Mouse (Mus musculus): ENCODE results near the gene 6820408C15Rik. TPM values are rescaled to one million over a fixed set of nuclear protein-coding genes. Genes with fewer than 3 reads are reported as not detected.

Gene 6820408C15Rik
- polyA plus RNA-seq (2014; fragmentation: Nextera tagmentation; extraction: Ambion mirVana), result 0.53 and 1.3 TPM in 2 replicates

- no peak for TF ChIP-seq CTCF (IDR thresholded peaks at IDR 0.05; ENCODE audit: low read depth)
- 17% methylated on average over 4 of the region's 4 CpGs for WGBS
- ATAC-seq (ENCODE audit: insufficient read depth), result no peak
Measured at GRCm38 (mm10) chr2:152415287-152415686, at the start of gene 6820408C15Rik. Gene 6820408C15Rik (plus strand): TSS chr2:152415587.

GRCm38 (mm10) chr2:152367917-152368316 lies 47.5 kb upstream of the 6820408C15Rik start:
- Histone ChIP-seq H3K27ac (ENCODE audit: low read depth) (no peak overlapping the region), H3K9ac (no peak overlapping the region), H3K4me3 (ENCODE audit: low read depth, low read length) (no peak overlapping the region), H3K9me3 (ENCODE audit: low read depth, low read length) (no peaks in the 10 kb centered on the region), H3K36me3 (ENCODE audit: insufficient read depth) (no peaks in the 10 kb centered on the region), H3K4me1 (ENCODE audit: insufficient read depth) (0 out of 2 replicates have a peak, but pooled peaks cover 4% of the 10 kb centered on the region), H3K27me3 (ENCODE audit: insufficient read depth, low read length) (no peaks in the 10 kb centered on the region), H3K4me2 (no peak overlapping the region)
- 63% methylated on average over 5 of the region's 5 CpGs for WGBS
- no peak for DNase-seq
- no peak for TF ChIP-seq CTCF (IDR thresholded peaks at IDR 0.05; ENCODE audit: low read depth)
- no peak for ATAC-seq (ENCODE audit: insufficient read depth)

More at GRCm38 (mm10) chr2:152415287-152415686, at the start of gene 6820408C15Rik:
- peak within 1 kb of the TSS; percentile 96 for H3K4me3 ChIP-seq (ENCODE audit: low read depth, low read length)
- peak within 1 kb of the TSS; percentile 99 for H3K27ac ChIP-seq (ENCODE audit: low read depth)
- peaks cover 5% of the 10 kb centered on the region; the same call in 1 of the 2 replicates for H3K9me3 ChIP-seq (ENCODE audit: low read depth, low read length)
- H3K4me2 ChIP-seq, result peak within 1 kb of the TSS; percentile 96
- H3K9ac ChIP-seq, result peak within 1 kb of the TSS; percentile 99
- no peak for DNase-seq
- peaks cover 10% of the 10 kb centered on the region for H3K4me1 ChIP-seq (ENCODE audit: insufficient read depth)
- H3K36me3 ChIP-seq (ENCODE audit: insufficient read depth), result 0 out of 2 replicates have a peak, but pooled peaks cover 4% of the 10 kb centered on the region
- H3K27me3 ChIP-seq (ENCODE audit: insufficient read depth, low read length), result no peaks in the 10 kb centered on the region

DNA sequence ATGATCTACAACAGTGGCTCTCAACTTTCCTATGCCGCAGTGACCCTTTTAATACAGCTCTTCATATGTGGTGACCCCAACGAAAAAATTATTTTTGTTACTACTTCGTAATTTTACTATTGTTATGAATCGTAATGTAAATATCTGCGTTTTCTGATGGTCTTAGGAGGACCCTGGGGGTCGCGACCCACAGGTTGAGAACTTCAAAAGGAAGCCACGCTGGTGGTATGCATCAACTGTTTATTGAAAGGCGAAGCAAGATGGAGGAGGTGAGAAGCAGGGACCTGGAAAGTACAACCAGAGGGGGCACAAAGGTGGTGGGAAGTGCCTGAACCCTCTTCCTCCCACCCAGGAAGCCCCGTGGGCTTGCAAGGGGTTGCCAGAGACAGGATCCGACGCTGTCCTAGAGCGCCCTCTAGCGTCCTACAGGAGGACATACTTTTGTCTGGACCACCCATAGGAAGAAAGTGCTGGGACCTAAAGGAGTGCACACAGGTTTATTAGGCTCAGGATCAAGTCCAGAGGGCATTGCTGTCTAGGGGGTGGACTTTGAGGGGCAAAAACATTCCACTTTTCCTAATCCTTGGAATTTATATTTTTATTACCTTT lies 46.8 kb upstream of the 6820408C15Rik start:
- 0 out of 2 replicates have a peak, but pooled peaks cover 2% of the 10 kb centered on the region for H3K4me1 ChIP-seq (ENCODE audit: insufficient read depth)
- ATAC-seq (ENCODE audit: insufficient read depth) (peak; percentile 55), DNase-seq (peak; percentile 84)
- H3K4me3 ChIP-seq (ENCODE audit: low read depth, low read length), result no peak overlapping the region
- TF ChIP-seq CTCF (IDR thresholded peaks at IDR 0.05; ENCODE audit: low read depth), result peak; percentile 94
- H3K27ac ChIP-seq (ENCODE audit: low read depth), result no peak overlapping the region
- no peaks in the 10 kb centered on the region for H3K9me3 ChIP-seq (ENCODE audit: low read depth, low read length)
- H3K9ac ChIP-seq, result no peak overlapping the region
- WGBS, result 25% methylated on average over 14 of the region's 14 CpGs
- H3K4me2 ChIP-seq, result no peak overlapping the region
- no peaks in the 10 kb centered on the region for H3K27me3 ChIP-seq (ENCODE audit: insufficient read depth, low read length)
- no peaks in the 10 kb centered on the region for H3K36me3 ChIP-seq (ENCODE audit: insufficient read depth)

- Histone ChIP-seq H3K27me3 (ENCODE audit: insufficient read depth, low read length) (peaks cover 22% of the 10 kb centered on the region), H3K36me3 (ENCODE audit: insufficient read depth) (no peaks in the 10 kb centered on the region), H3K4me2 (no peak overlapping the region), H3K9ac (no peak overlapping the region), H3K27ac (ENCODE audit: low read depth) (no peak overlapping the region), H3K4me3 (ENCODE audit: low read depth, low read length) (no peak overlapping the region), H3K4me1 (ENCODE audit: insufficient read depth) (0 out of 2 replicates have a peak, but pooled peaks cover 5% of the 10 kb centered on the region), H3K9me3 (ENCODE audit: low read depth, low read length) (no peaks in the 10 kb centered on the region)
- DNase-seq (no peak), ATAC-seq (ENCODE audit: insufficient read depth) (no peak)
- TF ChIP-seq CTCF (IDR thresholded peaks at IDR 0.05; ENCODE audit: low read depth), result no peak
- WGBS, result 80% methylated on average over 7 of the region's 7 CpGs
Measured at GRCm38 (mm10) chr2:152372104-152372503, 43.3 kb upstream of the 6820408C15Rik start.

DNA sequence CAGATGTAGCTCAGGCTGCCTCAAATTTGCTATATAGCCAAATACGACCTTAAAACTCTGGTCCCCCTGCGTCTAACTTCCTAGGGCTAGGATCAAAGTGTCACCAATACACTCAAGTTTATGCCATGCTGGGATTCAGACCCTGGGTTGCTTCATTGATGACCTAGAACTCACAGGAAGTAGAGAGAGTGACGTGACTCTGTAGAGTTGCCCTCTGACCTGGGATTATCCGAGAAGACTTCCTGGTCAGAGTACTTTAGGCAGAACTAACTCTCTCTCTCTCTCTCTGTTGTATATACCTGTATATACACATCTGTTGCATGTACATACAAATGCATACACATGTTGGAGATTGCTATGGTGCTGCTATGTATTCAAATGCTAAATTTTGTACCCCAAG lies 42.7 kb upstream of the 6820408C15Rik start:
- no peak overlapping the region for H3K4me3 ChIP-seq (ENCODE audit: low read depth, low read length)
- peaks cover 22% of the 10 kb centered on the region for H3K27me3 ChIP-seq (ENCODE audit: insufficient read depth, low read length)
- no peak for TF ChIP-seq CTCF (IDR thresholded peaks at IDR 0.05; ENCODE audit: low read depth)

DNA sequence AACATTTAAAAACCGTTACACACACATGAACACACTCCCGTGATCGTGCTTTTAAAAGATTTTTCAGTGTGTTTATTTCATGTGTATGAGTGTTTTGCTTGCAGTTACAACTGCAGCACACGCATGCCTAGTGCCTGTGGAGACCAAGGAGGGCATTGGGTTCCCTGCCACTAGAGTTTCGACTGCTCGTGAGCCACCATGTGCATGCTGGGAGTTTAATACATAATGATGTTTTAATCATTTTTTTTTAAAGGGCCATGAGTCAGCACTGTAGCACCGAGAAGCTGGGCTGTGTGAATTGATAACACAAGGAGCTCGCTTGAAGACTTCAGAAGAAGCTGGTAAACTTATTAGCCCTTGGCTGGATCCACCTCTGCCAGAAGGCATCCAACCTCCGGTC lies 41.8 kb upstream of the 6820408C15Rik start:
- Histone ChIP-seq H3K4me2 (no peak overlapping the region), H3K9ac (no peak overlapping the region), H3K4me1 (ENCODE audit: insufficient read depth) (0 out of 2 replicates have a peak, but pooled peaks cover 5% of the 10 kb centered on the region), H3K4me3 (ENCODE audit: low read depth, low read length) (no peak overlapping the region), H3K36me3 (ENCODE audit: insufficient read depth) (no peaks in the 10 kb centered on the region), H3K27ac (ENCODE audit: low read depth) (no peak overlapping the region), H3K27me3 (ENCODE audit: insufficient read depth, low read length) (peaks cover 22% of the 10 kb centered on the region), H3K9me3 (ENCODE audit: low read depth, low read length) (no peaks in the 10 kb centered on the region)
- no peak for ATAC-seq (ENCODE audit: insufficient read depth)
- no peak for DNase-seq
- 73% methylated on average over 9 of the region's 9 CpGs for WGBS
- TF ChIP-seq CTCF (IDR thresholded peaks at IDR 0.05; ENCODE audit: low read depth), result no peak

More for the DNA sequence above, 42.7 kb upstream of the 6820408C15Rik start:
- 56% methylated on average over 4 of the region's 4 CpGs for WGBS
- Histone ChIP-seq H3K9me3 (ENCODE audit: low read depth, low read length) (no peaks in the 10 kb centered on the region), H3K27ac (ENCODE audit: low read depth) (no peak overlapping the region), H3K9ac (no peak overlapping the region), H3K4me2 (no peak overlapping the region), H3K4me1 (ENCODE audit: insufficient read depth) (0 out of 2 replicates have a peak, but pooled peaks cover 5% of the 10 kb centered on the region), H3K36me3 (ENCODE audit: insufficient read depth) (no peaks in the 10 kb centered on the region)
- no peak for DNase-seq
- ATAC-seq (ENCODE audit: insufficient read depth), result no peak

DNA sequence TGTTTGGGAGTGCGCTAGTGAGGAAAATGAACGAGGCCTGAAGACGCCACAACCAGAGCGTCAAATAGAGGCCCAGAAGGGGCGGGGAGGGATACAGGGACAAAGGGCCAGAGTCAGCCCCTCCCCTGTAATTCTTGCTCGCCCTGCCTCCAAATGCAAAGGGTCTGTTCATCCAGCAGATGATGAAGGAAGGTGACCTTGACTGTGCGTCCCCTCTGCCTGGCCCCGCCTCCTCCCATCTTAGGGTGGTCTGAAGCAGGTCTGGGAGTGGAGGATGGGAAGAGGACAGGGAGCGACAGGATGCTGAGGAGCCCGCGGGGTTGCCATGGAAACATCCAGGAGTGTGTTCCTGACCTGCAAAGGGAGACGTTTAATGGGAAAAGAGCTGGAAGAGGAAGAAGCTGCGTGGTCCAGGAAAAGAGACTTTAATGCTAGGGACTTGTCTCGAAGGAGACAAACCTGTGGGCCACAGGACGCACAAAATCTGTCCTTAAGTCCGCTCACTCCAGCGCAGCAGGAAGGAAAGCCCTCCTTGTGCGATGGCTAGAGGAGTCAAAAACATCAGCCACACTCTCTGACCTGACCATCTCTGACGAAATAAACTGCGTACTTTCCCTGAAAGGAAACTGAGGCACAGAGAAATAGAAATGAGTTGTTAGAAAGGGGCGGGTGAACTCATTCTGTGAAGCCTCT lies 39.6 kb upstream of the 6820408C15Rik start:
- DNase-seq (no peak), ATAC-seq (ENCODE audit: insufficient read depth) (peak; percentile 32; the same call in 1 of the 2 replicates)
- H3K36me3 ChIP-seq (ENCODE audit: insufficient read depth), result no peaks in the 10 kb centered on the region
- no peak overlapping the region for H3K4me3 ChIP-seq (ENCODE audit: low read depth, low read length)
- WGBS, result 5% methylated on average over 21 of the region's 21 CpGs
- peaks cover 22% of the 10 kb centered on the region for H3K27me3 ChIP-seq (ENCODE audit: insufficient read depth, low read length)
- H3K27ac ChIP-seq (ENCODE audit: low read depth), result no peak overlapping the region
- H3K4me1 ChIP-seq (ENCODE audit: insufficient read depth), result 0 out of 2 replicates have a peak, but pooled peaks cover 5% of the 10 kb centered on the region
- peak overlapping the region; percentile 35; the same call in 1 of the 2 replicates for H3K4me2 ChIP-seq
- TF ChIP-seq CTCF (IDR thresholded peaks at IDR 0.05; ENCODE audit: low read depth), result no peak
- no peak overlapping the region for H3K9ac ChIP-seq
- no peaks in the 10 kb centered on the region for H3K9me3 ChIP-seq (ENCODE audit: low read depth, low read length)

Measured in lung, embryonic 14.5 days (tissue).